Mouse (Mus musculus): Measurements from ENCODE around the gene 4930432K21Rik.

4930432K21Rik gene

DNA sequence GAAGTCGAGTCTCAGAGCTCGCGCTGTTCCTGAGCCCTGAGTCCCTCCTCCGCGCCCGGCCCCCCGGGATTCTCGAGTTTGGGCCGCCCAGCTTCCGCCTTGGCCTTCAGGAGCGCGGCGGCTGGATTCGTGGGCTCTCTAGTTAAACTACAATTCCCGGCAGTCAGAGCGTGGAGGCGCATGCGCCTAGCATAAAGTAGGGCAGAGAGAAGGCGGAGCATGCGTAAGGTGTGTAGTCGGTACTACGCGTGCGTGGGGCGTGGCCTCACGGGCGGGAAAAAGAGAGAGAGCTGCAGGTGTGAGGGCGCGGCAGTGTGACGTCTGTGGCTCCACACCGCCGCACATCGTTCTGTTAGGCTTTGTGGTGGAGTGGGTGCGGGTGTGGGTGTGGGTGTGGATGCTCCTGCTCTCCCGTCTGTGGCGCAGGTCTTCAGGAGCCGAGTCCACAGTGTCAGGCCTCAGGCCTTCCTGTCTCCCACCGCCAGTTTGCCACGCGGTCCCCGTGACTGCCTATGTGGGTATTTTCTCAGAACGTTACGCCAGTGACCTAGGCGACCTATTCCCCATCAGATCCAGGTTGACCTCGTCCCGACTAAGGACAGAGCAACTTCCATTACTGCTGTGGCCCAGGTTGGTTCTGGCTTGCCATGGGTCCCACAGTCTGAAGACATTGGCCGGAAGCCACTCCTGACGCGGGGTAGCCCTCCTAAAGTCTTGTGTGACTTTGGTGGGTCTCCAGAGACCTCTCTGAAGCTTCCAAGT, at the start of gene 4930432K21Rik, which contains the start of gene Cc2d1a:
TSS of gene 4930432K21Rik (plus strand) at position 257 of the 762 bp plus-strand sequence.
TSS of gene Cc2d1a (minus strand) at position 168 of the 762 bp plus-strand sequence.
- peak; percentile 83 to 88 for DNase-seq (ENCODE audit: low spot score in 2 of 2)

DNA sequence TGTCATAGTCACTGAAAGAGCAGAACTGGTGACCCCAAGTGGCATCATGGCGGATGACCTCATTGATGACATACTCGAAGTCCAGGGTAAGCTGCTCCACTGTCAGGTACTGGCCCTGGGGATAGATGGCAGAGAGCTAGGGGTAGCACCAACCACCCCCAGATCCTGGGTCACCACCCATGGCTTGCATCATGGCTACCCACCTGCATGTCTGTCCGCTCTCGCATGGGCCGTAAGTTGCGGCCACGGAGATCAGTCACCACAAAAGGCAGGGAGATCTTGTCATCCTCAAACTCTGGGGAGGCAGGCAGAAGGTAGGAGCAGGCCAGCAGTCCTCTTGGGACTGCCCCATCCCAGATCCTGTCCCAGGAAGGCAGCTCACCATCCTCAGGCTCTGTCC, 49.4 kb upstream of the 4930432K21Rik start:
- DNase-seq (ENCODE audit: low spot score in 2 of 2): no peak

DNA sequence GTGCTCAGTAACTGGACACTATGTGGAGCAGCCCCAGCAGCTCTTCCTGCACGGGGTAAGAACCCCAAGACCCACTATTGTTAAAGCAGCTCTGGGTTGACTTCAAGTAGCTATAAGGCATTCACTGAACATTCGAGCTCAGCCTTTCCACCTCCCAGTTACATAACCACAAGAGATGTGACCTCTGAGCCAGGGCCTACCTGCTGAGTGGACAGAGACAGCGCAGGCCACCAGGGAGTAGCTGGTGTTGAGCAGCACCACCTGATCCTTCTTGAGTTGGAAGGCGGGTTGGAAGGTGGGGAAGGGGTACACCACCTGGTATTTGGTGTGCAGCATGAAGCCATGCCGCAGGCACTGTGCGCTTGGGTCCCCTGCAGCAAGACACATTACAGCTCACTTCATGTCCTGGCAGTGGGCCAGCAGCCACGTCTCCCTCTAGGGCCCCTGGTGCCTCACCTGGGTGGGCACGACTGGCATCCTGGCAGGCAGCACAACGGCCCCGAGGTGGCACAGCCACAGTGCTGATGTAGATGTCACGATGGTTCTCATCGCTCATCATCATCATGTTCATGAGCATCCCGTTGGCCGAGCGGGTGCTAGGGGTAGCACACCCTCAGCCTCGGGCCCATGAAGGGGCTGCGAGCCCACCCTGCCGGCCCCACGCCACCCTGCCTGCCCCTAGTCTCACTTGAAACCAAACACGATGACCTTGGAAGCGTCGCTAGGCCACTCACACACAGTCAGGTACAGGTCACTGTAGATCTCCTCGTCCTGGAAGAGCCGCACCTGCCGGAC, 46.2 kb upstream of the 4930432K21Rik start:
- DNase-seq (ENCODE audit: low spot score in 2 of 2): no peak

DNA sequence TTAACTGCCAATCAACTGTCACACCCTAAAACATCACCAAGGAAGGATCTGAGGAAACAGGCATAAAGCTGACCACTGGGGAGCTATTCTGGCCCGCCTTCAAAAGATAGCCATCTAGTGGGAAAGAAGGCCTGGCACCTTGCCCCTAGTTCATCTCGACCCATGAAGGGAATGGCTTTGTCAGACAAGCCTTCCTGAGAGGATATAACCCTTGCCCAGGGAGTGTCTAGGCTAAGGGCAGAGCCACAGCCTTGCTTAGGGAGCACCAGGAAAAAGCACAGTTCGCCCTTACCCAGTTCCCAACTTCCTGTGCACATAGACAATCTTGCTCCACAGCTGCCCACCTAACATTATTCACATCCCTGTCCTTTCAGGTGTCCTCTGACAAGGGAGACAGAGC, 44.2 kb upstream of the 4930432K21Rik start:
- no peak for DNase-seq (ENCODE audit: low spot score in 2 of 2)

DNA sequence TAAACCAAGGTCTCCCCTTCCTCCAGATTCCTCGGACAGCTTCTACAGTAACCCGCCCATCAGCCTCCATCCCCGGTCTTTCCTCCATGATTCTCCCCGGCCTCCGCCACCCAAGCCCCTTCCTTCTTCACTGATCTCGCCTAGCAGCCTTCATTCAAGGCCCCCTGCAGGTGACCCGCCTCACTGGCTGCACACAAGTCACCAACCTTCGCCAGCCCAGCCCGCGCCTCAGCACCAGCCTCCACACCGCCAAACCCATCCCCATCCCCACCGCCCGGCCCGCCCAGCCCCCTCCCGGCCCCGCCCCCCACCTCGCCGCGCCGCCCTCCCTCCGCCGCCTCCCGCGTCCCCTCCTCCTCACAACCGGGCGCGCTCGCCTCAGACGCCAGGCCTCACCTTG, 43.6 kb upstream of the 4930432K21Rik start:
- DNase-seq (ENCODE audit: low spot score in 2 of 2): peak in 1 of 2 experiments; percentile 47

DNA sequence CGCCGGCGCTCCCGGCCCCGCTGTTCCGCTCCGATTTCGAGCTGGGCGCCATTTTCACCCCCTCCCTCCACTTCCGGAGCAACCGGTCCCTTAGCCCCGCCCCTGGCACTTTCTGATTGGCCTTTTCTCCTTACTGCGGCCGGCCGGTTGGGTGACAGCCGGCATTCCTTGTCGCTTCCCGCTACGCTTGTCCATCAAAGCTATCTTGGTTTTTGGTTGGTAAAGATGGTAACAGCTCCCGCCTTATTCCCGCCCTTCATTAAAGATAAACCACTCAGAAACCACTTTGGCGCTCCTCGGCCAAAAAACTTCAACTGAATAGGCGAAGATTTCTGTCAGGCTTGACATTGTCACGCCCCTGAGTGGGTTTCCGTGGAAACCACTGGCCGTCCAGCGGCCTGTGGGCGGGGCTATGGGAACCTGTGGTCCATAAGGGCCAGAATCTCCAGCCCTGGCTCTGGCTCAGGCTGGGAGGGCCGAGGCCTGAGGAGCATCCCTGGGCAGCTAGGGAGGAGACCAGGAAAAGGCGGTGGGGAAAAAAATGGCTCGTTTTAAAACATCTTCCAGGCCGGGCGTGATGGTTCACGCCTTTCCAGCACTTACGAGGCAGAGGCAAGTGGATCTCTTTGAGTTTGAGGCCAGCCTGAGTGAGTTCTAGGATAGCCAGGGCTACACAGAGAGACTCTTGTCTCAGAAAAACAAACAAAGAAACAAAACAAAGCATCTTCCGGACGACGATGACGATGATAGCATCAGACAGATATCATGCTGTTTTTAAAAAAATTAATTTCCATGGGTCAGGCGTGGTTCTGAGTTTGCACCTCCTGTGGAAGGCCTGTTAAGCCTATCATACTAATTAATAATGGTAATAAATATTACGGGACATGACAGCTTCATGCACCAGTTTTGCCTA, 42.9 kb upstream of the 4930432K21Rik start, which contains the start of gene Dcaf15:
TSS of gene Dcaf15 (minus strand) at position 72 of the 913 bp plus-strand sequence.
- peak; percentile 91 to 96 for DNase-seq (ENCODE audit: low spot score in 2 of 2)

DNA sequence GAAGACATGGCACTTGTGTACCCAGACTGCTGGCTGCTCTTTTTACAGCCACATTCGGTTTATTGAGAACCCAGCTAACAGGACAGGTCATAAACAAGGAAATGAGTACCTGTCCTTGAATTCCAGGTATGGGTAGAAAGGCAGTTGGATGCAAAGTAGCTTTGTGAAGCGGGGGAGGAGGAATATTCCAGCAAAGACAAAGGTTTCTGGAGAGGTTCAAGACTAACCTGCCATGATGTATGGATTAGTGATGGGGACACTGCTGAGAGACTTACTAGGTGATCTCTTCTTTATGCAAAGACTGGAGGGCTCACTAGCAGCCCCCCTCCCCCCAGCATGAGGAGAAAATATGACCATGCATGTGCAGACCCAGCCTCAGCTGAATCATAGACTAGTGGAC, 42.1 kb upstream of the 4930432K21Rik start:
- DNase-seq (ENCODE audit: low spot score in 2 of 2): no peak

DNA sequence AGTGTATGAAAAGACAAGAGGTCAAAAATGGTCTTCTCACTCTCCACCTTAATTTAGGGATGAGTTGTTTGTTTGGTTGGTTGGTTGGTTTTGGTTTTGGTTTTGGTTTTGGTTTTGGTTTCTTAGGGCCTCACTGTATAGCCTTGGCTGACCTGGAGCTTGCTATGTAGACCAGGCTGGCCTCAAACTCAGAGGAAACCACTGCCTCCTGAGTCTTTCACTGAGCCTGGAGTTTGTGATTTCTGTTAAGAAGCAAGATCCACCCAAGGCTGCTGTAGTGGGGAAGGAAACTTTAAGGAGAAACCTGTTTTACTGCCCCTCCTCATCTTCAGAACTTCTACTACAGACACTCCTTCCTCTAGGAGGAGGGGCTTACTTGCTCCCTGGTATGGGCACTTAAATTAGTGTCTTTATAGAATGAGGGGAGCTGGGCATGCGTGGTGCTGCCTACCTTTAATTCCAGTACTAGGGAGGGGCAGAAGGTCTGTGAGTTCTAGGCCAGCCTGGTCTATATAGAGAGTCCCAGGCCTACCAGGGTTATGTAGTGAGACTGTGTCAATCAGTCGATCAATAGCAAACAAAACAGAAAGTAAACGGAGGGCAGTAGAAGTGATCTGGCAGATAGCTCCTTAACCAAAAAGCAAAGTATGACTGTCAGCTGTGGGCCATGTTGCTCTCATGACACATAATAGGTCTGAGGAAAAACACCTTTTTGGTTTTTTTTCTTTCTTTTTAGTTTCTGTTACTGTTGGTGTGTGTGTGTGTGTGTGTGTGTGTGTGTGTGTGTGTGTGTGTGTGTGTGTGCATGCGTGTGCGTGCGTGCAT, 41.4 kb upstream of the 4930432K21Rik start:
- no peak for DNase-seq (ENCODE audit: low spot score in 2 of 2)

DNA sequence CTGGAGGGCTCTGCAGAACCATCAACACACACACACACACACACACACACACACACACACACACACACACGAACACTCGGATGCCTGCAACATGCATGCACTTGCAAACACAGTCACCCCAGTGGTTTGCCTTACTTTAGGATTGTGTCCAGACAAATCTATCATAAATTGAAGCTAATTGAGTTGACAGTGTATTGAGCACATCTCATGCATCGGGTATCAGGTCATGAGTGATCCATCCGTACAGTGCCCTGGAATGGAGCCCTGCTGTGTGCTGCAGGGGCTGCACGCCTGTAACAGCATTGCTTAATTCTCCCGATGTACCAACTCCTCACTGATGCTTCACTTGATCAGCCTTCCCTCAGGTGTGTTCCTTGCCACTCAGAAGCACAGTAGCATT, 32.2 kb upstream of the 4930432K21Rik start:
- DNase-seq (ENCODE audit: low spot score in 2 of 2): no peak

DNA sequence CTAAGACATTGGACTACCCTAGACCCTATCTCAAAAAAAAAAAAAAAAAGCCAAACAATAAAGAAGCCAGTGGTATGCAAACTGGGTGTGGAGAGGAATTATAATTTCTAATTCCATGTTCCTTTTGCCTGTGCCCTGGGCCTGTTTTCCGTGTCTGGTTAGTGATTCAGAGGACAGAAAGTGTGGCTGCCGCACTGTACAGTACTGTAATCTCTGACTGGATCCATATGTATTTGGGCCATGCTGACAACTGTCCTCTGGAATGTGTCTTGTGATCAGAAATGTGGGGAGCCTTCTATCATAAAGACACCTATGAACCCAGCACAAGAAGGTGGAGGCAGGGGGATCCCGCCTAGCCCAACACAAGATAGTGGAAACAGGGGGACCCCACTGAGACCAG, 25.7 kb upstream of the 4930432K21Rik start:
- no peak for DNase-seq (ENCODE audit: low spot score in 2 of 2)

DNA sequence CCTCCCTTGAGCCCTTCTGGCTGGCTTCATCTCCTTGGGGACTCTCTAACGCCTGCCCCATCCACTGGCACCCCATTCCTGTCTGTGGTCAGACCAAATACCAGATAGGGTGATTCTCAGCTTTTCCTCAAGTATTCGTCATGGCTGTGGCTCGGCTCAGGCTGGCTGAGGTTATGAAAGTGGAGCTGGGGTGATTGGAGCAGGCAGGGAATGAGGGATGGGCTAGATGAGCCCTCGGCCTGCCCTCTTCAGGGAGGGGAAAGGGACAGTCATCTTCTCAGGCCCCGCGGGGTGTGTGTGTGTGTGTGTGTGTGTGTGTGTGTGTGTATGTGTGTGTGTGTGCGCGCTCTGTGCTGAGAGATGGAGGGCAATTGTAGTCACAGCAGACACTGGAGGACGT, 22.2 kb upstream of the 4930432K21Rik start, which contains the start of gene Podnl1:
TSS of gene Podnl1 (plus strand) at position 334 of the 400 bp plus-strand sequence.
- no peak for DNase-seq (ENCODE audit: low spot score in 2 of 2)

DNA sequence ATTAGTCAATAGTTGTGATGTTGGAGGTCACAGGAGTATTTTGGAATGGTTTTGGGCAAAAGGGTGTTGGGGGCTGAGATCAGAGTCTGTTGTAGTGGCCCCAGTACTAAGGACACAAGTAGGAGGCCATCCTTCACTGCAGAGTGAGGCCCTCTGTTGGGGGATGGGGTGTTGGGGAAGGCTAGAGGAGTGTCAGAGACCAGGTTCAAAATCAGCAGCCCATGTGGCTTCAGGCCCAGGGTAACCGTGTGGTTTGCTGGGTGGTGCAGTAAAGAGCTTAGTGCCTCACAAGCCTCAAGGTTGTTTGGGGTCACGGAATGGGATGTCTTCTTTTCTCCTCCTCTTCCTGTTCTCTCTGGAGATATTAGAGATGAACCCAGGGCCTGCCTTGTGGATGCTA, 21.1 kb upstream of the 4930432K21Rik start:
- DNase-seq (ENCODE audit: low spot score in 2 of 2): no peak

DNA sequence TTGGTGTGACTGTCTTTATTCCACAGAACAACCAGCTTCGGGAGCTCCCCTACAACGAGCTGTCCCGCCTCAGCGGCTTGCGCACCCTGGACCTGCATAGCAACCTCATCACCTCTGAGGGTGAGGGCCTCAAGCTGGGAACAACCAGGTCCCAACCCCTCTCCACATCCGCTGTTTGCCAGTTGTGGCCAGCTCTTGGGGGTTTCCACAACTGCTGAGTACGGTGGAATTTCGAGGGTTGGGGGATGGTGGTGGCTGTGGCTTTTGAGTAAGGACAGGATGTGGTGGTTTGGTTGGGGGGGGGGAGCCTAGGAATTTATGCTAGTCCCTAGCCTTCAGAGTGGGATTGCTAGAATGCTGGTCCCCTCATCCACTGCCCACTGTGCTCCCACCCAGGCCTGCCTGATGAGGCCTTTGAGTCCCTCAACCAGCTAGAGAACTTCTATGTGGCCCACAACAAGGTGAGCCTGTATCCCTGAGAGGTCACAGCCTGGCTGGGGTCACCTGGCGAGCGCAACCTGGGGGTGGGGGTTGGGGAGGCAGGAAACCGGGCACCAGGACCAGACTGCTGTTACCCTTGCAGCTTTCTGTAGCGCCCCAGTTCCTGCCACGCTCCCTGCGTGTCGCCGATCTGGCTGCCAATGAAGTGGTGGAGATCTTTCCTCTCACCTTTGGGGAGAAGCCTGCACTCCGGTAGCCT, 20.5 kb upstream of the 4930432K21Rik start:
- DNase-seq (ENCODE audit: low spot score in 2 of 2): no peak

DNA sequence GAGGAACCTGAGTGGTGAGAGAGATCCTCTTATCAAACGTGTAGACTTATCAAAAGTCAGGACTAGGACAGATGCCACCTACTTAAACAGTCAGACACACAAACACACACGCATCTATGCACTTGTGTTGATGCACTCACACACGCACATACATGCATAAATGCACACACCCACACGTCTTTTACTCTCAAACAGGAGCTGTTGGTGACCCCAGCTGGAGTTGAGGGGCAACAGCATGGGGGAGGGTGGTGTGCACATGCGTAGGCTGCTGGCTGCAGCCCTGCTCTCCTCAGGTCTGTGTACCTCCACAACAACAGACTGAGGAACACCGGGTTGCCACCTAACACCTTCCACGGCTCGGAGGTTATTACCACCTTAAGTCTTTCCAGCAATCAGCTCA, 19.5 kb upstream of the 4930432K21Rik start:
- no peak for DNase-seq (ENCODE audit: low spot score in 2 of 2)

DNA sequence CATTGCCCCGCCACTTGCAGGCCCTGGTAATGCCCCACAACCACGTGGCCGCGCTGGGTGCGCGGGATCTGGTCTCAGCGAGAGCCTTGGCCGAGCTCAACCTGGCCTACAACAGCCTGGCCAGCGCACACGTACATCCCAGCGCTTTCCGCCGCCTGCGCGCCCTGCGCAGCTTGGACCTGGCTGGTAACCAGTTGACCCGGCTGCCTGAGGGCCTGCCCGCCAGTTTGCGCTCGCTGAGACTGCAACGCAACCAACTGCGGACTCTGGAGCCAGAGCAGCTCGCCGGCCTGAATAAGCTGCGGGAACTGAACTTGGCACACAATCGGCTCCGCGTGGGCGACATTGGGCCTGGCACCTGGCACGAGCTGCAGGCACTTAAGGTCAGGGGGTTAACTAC, 17.0 kb upstream of the 4930432K21Rik start:
- DNase-seq (ENCODE audit: low spot score in 2 of 2): no peak

DNA sequence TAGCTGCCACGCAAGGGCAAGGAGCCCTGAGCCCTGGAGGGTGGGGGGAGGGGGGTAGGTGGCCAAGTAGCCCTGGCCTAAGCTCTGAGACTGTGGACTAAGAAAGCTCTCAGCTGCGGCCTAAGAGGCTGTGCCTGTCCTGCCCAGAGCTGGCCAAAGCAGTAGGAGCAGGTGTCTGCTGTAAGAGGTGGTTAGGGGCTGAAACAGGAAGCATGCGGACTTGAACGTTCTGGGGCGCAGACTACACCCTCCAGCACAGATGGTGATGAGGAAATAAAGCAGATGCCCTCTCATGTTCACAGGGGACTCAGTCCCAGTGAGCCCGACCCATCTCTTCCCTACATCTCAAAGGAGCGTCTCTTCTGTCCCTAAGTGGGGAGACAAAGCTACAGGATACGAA, 15.6 kb upstream of the 4930432K21Rik start:
- no peak for DNase-seq (ENCODE audit: low spot score in 2 of 2)

DNA sequence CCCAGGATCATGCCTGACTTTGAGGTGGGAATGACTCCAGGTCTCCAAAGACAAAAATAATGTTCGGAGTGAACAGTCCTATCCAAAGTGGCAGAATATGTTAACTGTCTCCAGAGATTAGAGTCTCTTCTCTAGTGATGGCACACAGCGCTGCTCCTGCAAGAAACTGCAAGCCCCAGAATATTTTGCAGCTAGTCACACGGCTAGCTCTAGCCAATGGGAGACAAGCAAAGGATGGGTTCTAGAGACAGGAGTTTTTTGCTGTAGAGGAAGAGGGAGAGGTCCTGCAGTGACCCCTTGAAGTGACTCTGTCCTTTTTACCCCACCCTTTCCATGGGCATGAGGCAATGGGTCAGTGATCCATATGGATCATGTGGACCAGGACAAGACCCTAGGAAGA, 10.0 kb upstream of the 4930432K21Rik start:
- DNase-seq (ENCODE audit: low spot score in 2 of 2): no peak

DNA sequence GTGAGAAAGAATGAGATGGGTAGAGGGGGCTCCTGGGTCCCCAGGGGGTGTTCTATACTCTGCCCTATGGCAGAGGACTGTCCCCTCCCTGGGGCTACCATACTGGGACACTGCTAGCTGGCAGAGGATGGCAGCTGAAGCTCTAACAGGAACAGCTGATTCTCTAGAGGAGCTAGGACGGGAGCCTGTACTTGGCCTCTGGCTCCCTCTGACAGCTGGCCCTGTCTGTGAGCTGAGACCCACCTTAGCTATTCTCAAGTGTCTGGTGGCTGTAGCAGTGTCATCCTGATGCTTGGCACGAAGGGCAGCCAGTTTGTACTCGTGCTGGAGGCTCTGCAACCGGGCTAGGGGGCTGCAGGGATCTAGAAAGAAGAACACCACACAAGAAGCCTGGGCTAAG, 7.0 kb upstream of the 4930432K21Rik start:
- DNase-seq (ENCODE audit: low spot score in 2 of 2): no peak

DNA sequence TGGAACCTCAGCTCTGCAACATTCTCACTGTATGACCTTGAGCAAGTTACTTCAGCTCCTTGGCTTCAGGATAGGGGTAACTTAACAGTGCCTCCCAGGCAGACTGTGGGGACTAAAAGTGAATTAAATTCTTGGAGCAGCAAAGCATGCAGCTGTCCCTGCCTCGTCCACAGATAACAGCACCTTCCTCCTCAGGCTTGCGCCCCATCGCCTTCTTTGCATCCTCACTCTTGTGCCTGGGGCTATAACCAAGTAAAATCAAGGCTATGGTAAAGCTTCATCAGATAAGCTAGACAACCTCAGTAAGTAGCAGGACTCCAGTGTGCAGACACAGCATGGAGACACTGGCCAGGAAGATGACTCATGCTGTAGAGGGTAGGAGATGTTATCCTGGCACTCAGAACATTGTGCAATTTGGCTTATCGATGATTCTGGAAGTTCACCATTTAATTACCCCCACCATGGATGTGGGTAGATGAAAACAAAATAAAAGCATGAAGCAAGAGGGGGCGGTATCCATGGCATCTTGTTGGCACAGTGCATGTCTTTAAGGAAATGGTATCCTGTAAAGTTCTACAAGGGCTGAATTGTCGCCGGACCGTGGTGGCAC, 3.1 kb upstream of the 4930432K21Rik start:
- DNase-seq (ENCODE audit: low spot score in 2 of 2): no peak

DNA sequence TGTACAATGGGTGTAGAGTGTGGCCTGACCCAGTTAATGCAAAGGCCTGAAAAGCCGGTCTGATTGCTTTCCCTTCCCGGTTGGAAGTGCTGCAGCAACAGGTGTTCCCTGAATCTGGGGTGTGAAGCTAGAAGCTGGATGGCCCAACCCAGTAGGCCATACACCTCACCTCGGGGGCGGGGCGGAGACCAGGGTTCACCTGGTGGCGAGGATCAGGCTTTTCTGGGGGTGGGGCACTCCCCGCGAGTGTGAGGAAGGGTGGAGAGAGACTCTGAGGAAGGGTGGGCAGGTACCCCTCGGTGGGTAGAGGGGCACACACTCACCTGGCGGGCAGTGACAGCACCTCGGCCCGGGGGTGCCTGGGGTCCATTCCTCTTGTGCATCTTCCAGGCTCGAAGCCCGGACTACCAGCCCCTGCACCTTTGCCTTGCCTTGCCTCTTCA, 480 bp upstream of the 4930432K21Rik start:
- DNase-seq (ENCODE audit: low spot score in 2 of 2): no peak
